Mouse (Mus musculus): ENCODE measurements around the gene Casc4.

- TF ChIP-seq CTCF (conservative IDR thresholded peaks at IDR 0.05; ENCODE audit: low read length) (no peak), NANOG (IDR thresholded peaks at IDR 0.05; ENCODE audit: borderline replicate concordance, low read length) (no peak), POU5F1 (IDR thresholded peaks at IDR 0.05; ENCODE audit: borderline replicate concordance, low read length) (no peak)
Observed at GRCm38 (mm10) chr2:121885509-121886106, 18.8 kb downstream of the Casc4 start.

Measured in E14TG2a.4 (cell line).